Mouse (Mus musculus) midbrain, postnatal 0 days (tissue): Measurements from ENCODE around the gene Capn15. TPM values are rescaled to one million over a fixed set of nuclear protein-coding genes. Genes with fewer than 3 reads are reported as not detected.

Source experiments
- ATAC-seq: fragments of 200-750 bp; cut with Nextera tagmentation; 2 replicates; pipeline ENCODE4 v1.8.0; 2017; ENCODE audit warnings: moderate number of reproducible peaks, mild to moderate bottlenecking, moderate TSS enrichment, moderate library complexity; ENCODE audit not compliant: low FRiP score
- DNase-seq: peaks from one replicate; pipeline ENCODE4 v3.0.0-alpha.2; 2015; ENCODE audit warnings: low spot score
- H3K27ac ChIP-seq: fragments of 300-500 bp; sonication (generic); 2 replicates; pipeline ENCODE4 v1.5.1; 2014; ENCODE audit warnings: low read depth, mild to moderate bottlenecking, low read length, mixed read lengths
- H3K27me3 ChIP-seq: fragments of 300-500 bp; sonication (generic); 2 replicates; pipeline ENCODE4 v1.6.1; 2014; ENCODE audit warnings: low read length, control low read depth, mixed read lengths; ENCODE audit not compliant: insufficient read depth
- H3K36me3 ChIP-seq: fragments of 300-500 bp; sonication (generic); 2 replicates; pipeline ENCODE4 v1.6.1; 2014; ENCODE audit warnings: low read length, control low read depth, mixed read lengths; ENCODE audit not compliant: insufficient read depth
- H3K4me1 ChIP-seq: fragments of 300-500 bp; sonication (generic); 2 replicates; pipeline ENCODE4 v1.6.1; 2014; ENCODE audit warnings: mild to moderate bottlenecking, control low read depth, antibody characterized with exemption, low read length, mixed read lengths; ENCODE audit not compliant: insufficient read depth
- H3K4me2 ChIP-seq: fragments of 300-500 bp; sonication (generic); 2 replicates; pipeline ENCODE4 v1.6.1; 2014; ENCODE audit warnings: low read depth, mild to moderate bottlenecking, low read length, mixed read lengths; ENCODE audit not compliant: poor library complexity, severe bottlenecking
- H3K4me3 ChIP-seq: fragments of 300-500 bp; sonication (generic); 2 replicates; pipeline ENCODE4 v1.5.1; 2014; ENCODE audit warnings: low read depth, mild to moderate bottlenecking, low read length, moderate library complexity
- H3K9ac ChIP-seq: fragments of 300-500 bp; sonication (generic); replicated peaks from 2 replicates; pipeline ENCODE4 v1.6.1; 2014; ENCODE audit warnings: mild to moderate bottlenecking, low read length, moderate library complexity, mixed read lengths; ENCODE audit not compliant: poor library complexity, severe bottlenecking
- H3K9me3 ChIP-seq: fragments of 300-500 bp; sonication (generic); 2 replicates; pipeline ENCODE4 v1.6.1; 2016; ENCODE audit warnings: low read length, control low read depth
- CTCF ChIP-seq: IDR thresholded peaks from 2 replicates; pipeline ENCODE4 v1.5.1; 2016; ENCODE audit warnings: antibody characterized with exemption, mild to moderate bottlenecking
- WGBS: fragments of 180-500 bp; shearing (Covaris S2); extraction: QIAGEN DNeasy Blood & Tissue Kit; methylation state at CpG from one replicate; pipeline ENCODE4 v1.1.7; 2014; 5-methylcytosine and 5-hydroxymethylcytosine counted together
- polyA plus RNA-seq: library from polyadenylated mRNA; unstranded; fragments of >200 nt; fragmentation: Nextera tagmentation; extraction: Ambion mirVana; gene quantifications from 2 replicates; pipeline ENCODE4 v1.2.1, GENCODE M21; 2015
- total RNA-seq: library from RNA; depleted of rRNA; stranded (reverse); fragments of >200 nt; gene quantifications from 2 replicates; pipeline ENCODE4 v1.2.3, GENCODE M21; 2014

Capn15 gene
- total and polyA plus RNA-seq, 2 experiments from 2014 or later, result 20.1 to 29.7 TPM

GRCm38 (mm10) chr17:26023181-26023580, 37.6 kb upstream of the Capn15 start:
- no peak overlapping the region for H3K4me2 ChIP-seq
- 95% methylated on average over 5 of the region's 5 CpGs for WGBS

GRCm38 (mm10) chr17:26021728-26022341, 36.2 kb upstream of the Capn15 start:
- DNase-seq (no peak), ATAC-seq (no peak)
- no peaks in the 10 kb centered on the region for H3K4me1 ChIP-seq
- no peak overlapping the region for H3K9ac ChIP-seq
- no peak overlapping the region for H3K27ac ChIP-seq
- WGBS, result 78% methylated on average over 9 of the region's 9 CpGs
- no peak overlapping the region for H3K4me3 ChIP-seq
- TF ChIP-seq CTCF, result no peak
- H3K36me3 ChIP-seq, result peaks cover 3% of the 10 kb centered on the region; the same call in 1 of the 2 replicates
- no peak overlapping the region for H3K4me2 ChIP-seq
- H3K27me3 ChIP-seq, result no peaks in the 10 kb centered on the region
- H3K9me3 ChIP-seq, result no peaks in the 10 kb centered on the region

More at GRCm38 (mm10) chr17:26023181-26023580, 37.6 kb upstream of the Capn15 start:
- H3K4me1 ChIP-seq, result no peaks in the 10 kb centered on the region
- H3K27me3 ChIP-seq, result no peaks in the 10 kb centered on the region
- no peaks in the 10 kb centered on the region for H3K9me3 ChIP-seq
- DNase-seq, result no peak
- no peak overlapping the region for H3K9ac ChIP-seq
- H3K4me3 ChIP-seq, result no peak overlapping the region
- peaks cover 3% of the 10 kb centered on the region; the same call in 1 of the 2 replicates for H3K36me3 ChIP-seq
- no peak for ATAC-seq
- TF ChIP-seq CTCF, result no peak
- H3K27ac ChIP-seq, result no peak overlapping the region

DNA sequence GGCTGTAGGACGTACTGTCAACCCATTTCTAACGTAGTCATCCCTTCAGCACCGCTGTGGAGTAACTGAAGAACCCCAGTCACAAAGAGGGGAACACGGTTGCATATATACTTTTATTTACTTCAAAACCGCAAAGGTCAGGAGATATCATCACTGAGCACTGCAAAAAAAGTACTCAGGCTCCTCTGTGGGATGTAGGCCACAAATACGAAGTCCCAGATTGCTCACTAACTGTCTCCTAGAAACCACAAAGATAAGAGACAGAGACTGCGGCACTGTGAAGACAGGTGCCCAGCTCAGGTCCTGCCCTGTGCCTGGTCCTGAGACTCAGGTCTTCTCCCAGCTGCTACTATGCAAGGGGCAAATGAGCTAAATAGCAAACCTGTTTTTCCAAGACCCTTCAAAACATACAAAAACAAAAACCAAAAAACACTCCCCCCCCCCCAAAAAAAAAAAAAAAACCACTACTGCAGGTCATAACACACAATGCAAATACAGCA, 35.3 kb upstream of the Capn15 start:
- DNase-seq (no peak), ATAC-seq (no peak)
- WGBS, result 91% methylated on average over 7 of the region's 7 CpGs
- H3K36me3 ChIP-seq, result peaks cover 4% of the 10 kb centered on the region
- H3K9me3 ChIP-seq, result no peaks in the 10 kb centered on the region
- H3K4me3 ChIP-seq, result no peak overlapping the region
- H3K4me1 ChIP-seq, result no peaks in the 10 kb centered on the region
- no peak overlapping the region for H3K27ac ChIP-seq
- no peaks in the 10 kb centered on the region for H3K27me3 ChIP-seq
- no peak overlapping the region for H3K4me2 ChIP-seq
- no peak overlapping the region for H3K9ac ChIP-seq
- TF ChIP-seq CTCF, result no peak

- H3K4me3 ChIP-seq, result no peak overlapping the region
- H3K36me3 ChIP-seq, result peaks cover 18% of the 10 kb centered on the region
- H3K9ac ChIP-seq, result no peak overlapping the region
- H3K27me3 ChIP-seq, result no peaks in the 10 kb centered on the region
- no peak for DNase-seq
- H3K4me2 ChIP-seq, result no peak overlapping the region
- no peaks in the 10 kb centered on the region for H3K9me3 ChIP-seq
- no peak for TF ChIP-seq CTCF
- ATAC-seq, result no peak
- H3K27ac ChIP-seq, result no peak overlapping the region
- no peaks in the 10 kb centered on the region for H3K4me1 ChIP-seq
- 83% methylated on average over 3 of the region's 3 CpGs for WGBS
Measured at GRCm38 (mm10) chr17:26018388-26018787, 32.8 kb upstream of the Capn15 start.

DNA sequence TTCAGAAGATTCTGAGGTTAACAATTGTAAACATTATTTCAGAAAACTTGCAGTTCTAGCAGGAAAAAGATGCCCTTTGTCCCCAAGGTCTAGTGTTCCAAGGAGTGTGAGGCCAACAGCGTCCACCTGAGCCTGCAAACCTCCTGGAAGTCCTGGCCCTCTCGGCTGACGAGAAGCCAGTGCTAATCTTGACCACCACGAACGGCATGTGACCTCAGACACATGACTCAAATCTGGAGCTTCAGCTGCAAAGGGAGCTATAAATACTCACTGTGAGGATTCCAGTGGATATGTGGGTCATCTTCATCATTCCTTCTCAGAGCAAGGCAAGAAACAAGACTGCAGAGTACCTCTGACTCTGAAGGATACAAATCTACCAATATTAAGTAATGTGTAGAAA, 32.4 kb upstream of the Capn15 start:
- H3K9me3 ChIP-seq, result no peaks in the 10 kb centered on the region
- TF ChIP-seq CTCF, result no peak
- no peak overlapping the region for H3K4me3 ChIP-seq
- no peak overlapping the region for H3K9ac ChIP-seq
- no peak for DNase-seq
- H3K4me2 ChIP-seq, result no peak overlapping the region
- ATAC-seq, result no peak
- no peaks in the 10 kb centered on the region for H3K27me3 ChIP-seq
- no peaks in the 10 kb centered on the region for H3K4me1 ChIP-seq
- H3K36me3 ChIP-seq, result peaks cover 19% of the 10 kb centered on the region
- 77% methylated on average over 5 of the region's 5 CpGs for WGBS
- H3K27ac ChIP-seq, result no peak overlapping the region

DNA sequence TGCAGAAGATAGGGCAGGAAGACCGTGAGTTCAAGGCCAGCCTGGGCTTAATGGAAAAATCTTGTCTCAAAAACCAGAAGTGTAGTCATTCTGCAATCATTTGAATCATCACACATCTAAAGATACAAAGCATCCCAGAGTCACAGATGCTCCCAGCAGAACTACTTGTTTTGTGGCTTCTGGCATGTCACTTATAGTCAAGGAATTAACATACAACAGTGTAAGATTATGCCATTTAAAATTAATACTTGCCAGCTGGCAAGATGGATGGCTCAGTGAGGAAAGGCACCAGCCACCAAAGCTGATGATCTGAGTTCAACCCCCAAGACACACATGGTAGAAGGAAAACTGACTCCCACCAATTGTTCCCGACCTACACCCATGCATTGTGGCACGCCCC, 31.4 kb upstream of the Capn15 start:
- no peak overlapping the region for H3K4me3 ChIP-seq
- 88% methylated on average over 3 of the region's 3 CpGs for WGBS
- no peak overlapping the region for H3K4me2 ChIP-seq
- no peak for ATAC-seq
- peaks cover 24% of the 10 kb centered on the region for H3K36me3 ChIP-seq
- no peaks in the 10 kb centered on the region for H3K4me1 ChIP-seq
- no peak overlapping the region for H3K9ac ChIP-seq
- no peak for TF ChIP-seq CTCF
- H3K9me3 ChIP-seq, result no peaks in the 10 kb centered on the region
- no peaks in the 10 kb centered on the region for H3K27me3 ChIP-seq
- DNase-seq, result no peak
- no peak overlapping the region for H3K27ac ChIP-seq
